Mouse (Mus musculus) hematopoietic stem cell, adult 5-6 weeks (primary cell): ENCODE data around the gene Wipi1. TPM values are rescaled to one million over a fixed set of nuclear protein-coding genes. Genes with fewer than 3 reads are reported as not detected.

ENCODE experiments used
- ATAC-seq, 2 experiments: fragments of 125-278 bp in 1 of 2; replicated peaks in 1 of 2; 2 replicates each; pipeline ENCODE4 v1.8.0; 2016 to 2017; ENCODE audit warnings: inconsistent platforms in 2 of 2, mild to moderate bottlenecking in 2 of 2, moderate number of reproducible peaks in 2 of 2, low read depth in 1 of 2, moderate TSS enrichment in 1 of 2; ENCODE audit not compliant: low FRiP score in 2 of 2, poor library complexity in 2 of 2, severe bottlenecking in 2 of 2, insufficient read depth in 1 of 2, low TSS enrichment in 1 of 2
- total RNA-seq: library from RNA; stranded (forward); fragments of 172-1452, 232-1000 nt; gene quantifications from 2 replicates; pipeline ENCODE4 v1.2.3, GENCODE M21; 2017

The Wipi1 gene
- total RNA-seq, 1 experiment from 2014 or later: 3.8 TPM

GRCm38 (mm10) chr11:109623238-109623637 lies 11.5 kb upstream of the Wipi1 start:
- ATAC-seq: no peak

GRCm38 (mm10) chr11:109622518-109623037 lies 10.8 kb upstream of the Wipi1 start:
- ATAC-seq: peak; percentile 13 to 30; a peak in 3 of 4 replicates

GRCm38 (mm10) chr11:109621183-109621582 lies 9.4 kb upstream of the Wipi1 start:
- ATAC-seq: peak; percentile 72 to 82; a peak in 3 of 4 replicates

GRCm38 (mm10) chr11:109620356-109620755 lies 8.6 kb upstream of the Wipi1 start:
- no peak for ATAC-seq

GRCm38 (mm10) chr11:109619055-109619454 lies 7.3 kb upstream of the Wipi1 start:
- peak in 1 of 2 experiments; percentile 44; a peak in 1 of 4 replicates for ATAC-seq

GRCm38 (mm10) chr11:109616766-109617165 lies 5.0 kb upstream of the Wipi1 start:
- ATAC-seq: no peak

- no peak for ATAC-seq
These were observed 4.6 kb upstream of the Wipi1 start for GRCm38 (mm10) chr11:109616352-109616751.

- no peak for ATAC-seq
These were observed 3.5 kb upstream of the Wipi1 start for GRCm38 (mm10) chr11:109615286-109615685.

GRCm38 (mm10) chr11:109612871-109613529 lies 1.2 kb upstream of the Wipi1 start:
- ATAC-seq: no peak

GRCm38 (mm10) chr11:109610795-109611302 lies 918 bp downstream of the Wipi1 start:
- ATAC-seq: peak in 1 of 2 experiments; percentile 18; a peak in 2 of 4 replicates

GRCm38 (mm10) chr11:109610046-109610794 lies 1.5 kb downstream of the Wipi1 start:
- no peak for ATAC-seq

DNA sequence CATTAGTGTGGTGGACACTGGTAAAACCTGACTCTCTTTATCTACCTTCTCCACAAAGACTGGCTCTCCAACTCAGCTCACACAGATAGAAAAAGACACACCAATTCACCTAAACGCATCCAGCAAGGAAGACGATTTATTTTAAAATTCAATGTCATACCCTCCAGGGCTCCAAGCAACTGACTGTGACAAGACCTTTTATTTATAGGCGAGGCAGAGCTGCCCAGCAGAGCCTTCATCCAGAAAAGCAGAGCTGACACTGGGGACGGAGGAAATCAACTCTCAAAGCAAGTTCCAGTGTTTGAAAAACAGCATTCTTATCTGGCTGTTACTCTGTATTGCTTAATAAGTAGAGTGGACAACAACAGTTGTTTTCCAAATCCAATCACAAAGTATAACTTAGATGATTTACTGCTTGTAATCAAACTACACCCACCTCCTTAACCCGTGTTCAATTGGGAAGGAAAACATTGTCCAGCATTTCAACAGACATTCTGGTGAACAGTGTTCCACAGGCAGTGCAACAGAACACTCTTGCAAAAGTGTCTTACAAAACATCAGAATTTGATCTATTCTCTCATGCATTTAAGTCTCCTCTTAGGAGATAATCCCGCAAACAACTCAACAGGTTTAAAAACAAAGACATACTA lies 2.7 kb downstream of the Wipi1 start:
- no peak for ATAC-seq

DNA sequence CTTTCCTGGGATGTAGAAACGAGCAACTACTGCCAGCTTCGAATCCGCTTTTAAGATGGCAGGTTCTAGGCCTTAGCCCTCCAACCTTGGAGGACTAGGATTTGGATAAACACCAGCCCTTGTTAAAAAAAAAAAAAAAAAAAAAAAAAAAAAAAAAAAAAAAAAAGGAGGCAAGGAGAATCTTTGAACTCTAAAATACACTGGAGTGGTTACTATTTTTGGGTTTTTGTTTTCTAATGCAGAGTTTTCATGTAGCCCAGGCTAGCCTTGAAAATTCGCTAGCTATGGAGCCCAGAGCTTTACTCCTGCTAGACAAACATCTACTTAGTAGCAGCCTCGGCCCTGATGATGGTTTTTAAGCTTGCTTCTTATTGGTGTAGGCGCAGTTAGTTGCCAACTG lies 4.2 kb downstream of the Wipi1 start:
- ATAC-seq: no peak

GRCm38 (mm10) chr11:109598778-109599570 lies 12.8 kb downstream of the Wipi1 start:
- ATAC-seq: no peak

DNA sequence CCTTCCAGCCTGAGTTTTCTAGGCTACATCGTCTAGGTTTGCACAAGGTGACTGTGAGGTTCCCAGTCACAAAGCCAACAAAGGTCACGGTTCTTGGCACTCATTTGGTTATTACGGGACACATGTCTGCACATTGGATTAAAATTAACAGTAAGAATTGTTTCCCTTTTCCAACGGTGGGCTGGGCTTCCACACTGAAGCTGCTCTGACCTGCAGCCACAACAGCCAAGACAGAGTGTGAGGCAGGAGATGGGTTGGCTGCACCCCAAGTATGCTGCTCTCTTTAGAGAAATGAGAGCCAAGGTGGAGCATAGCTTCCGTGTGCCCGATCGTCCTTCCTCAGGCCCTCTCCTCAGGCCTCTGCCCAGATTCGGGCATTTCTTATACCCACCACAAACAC lies 17.0 kb downstream of the Wipi1 start:
- ATAC-seq: no peak; a peak in 1 of 4 replicates

GRCm38 (mm10) chr11:109593200-109593981 lies 18.4 kb downstream of the Wipi1 start:
- ATAC-seq: no peak
